Mouse (Mus musculus) stomach, embryonic 14.5 days (tissue): ENCODE data around the gene Cab39. TPM values are rescaled to one million over a fixed set of nuclear protein-coding genes. Genes with fewer than 3 reads are reported as not detected.

Source experiments
- ATAC-seq: fragments of 200-750 bp; cut with Nextera tagmentation; 2 replicates; pipeline ENCODE4 v1.8.0; 2017; ENCODE audit warnings: low read depth, moderate TSS enrichment; ENCODE audit not compliant: insufficient number of reproducible peaks, insufficient read depth, low FRiP score
- H3K27ac ChIP-seq: fragments of 300-500 bp; sonication (generic); 2 replicates; pipeline ENCODE4 v1.5.1; 2014; ENCODE audit warnings: mild to moderate bottlenecking, low read length, moderate library complexity, mixed read lengths
- H3K27me3 ChIP-seq: fragments of 300-500 bp; sonication (generic); 2 replicates; pipeline ENCODE4 v1.6.1; 2014; ENCODE audit warnings: low read length, control low read depth, mixed read lengths; ENCODE audit not compliant: control insufficient read depth, insufficient read depth
- H3K36me3 ChIP-seq: fragments of 300-500 bp; sonication (generic); 2 replicates; pipeline ENCODE4 v1.6.1; 2014; ENCODE audit warnings: mild to moderate bottlenecking, control low read depth, low read length, moderate library complexity, mixed read lengths; ENCODE audit not compliant: control insufficient read depth, insufficient read depth
- H3K4me1 ChIP-seq: fragments of 300-500 bp; sonication (generic); 2 replicates; pipeline ENCODE4 v1.6.1; 2014; ENCODE audit warnings: low read length, control low read depth, mixed read lengths; ENCODE audit not compliant: control insufficient read depth, insufficient read depth
- H3K4me2 ChIP-seq: fragments of 300-500 bp; sonication (generic); replicated peaks from 2 replicates; pipeline ENCODE4 v1.6.1; 2014; ENCODE audit warnings: low read depth, low read length, control low read depth
- H3K4me3 ChIP-seq: fragments of 300-500 bp; sonication (generic); 2 replicates; pipeline ENCODE4 v1.5.1; 2014; ENCODE audit warnings: low read depth, low read length, control low read depth
- H3K9ac ChIP-seq: fragments of 300-500 bp; sonication (generic); replicated peaks from 2 replicates; pipeline ENCODE4 v1.6.1; 2014; ENCODE audit warnings: low read depth, mild to moderate bottlenecking, control low read depth, low read length, moderate library complexity, mixed read lengths
- H3K9me3 ChIP-seq: fragments of 300-500 bp; sonication (generic); 2 replicates; pipeline ENCODE4 v1.6.1; 2016; ENCODE audit warnings: low read depth, low read length, control low read depth; ENCODE audit not compliant: control insufficient read depth
- WGBS: fragments of 180-500 bp; shearing (Covaris S2); extraction: QIAGEN DNeasy Blood & Tissue Kit; methylation state at CpG from one replicate; pipeline ENCODE4 v1.1.7; 2014; 5-methylcytosine and 5-hydroxymethylcytosine counted together
- polyA plus RNA-seq: library from polyadenylated mRNA; unstranded; fragments of >200 nt; fragmentation: Nextera tagmentation; extraction: Ambion mirVana; gene quantifications from 2 replicates; pipeline ENCODE4 v1.2.1, GENCODE M21; 2014

Gene Cab39
- polyA plus RNA-seq, 1 experiment from 2014 or later: 52.1 TPM

DNA sequence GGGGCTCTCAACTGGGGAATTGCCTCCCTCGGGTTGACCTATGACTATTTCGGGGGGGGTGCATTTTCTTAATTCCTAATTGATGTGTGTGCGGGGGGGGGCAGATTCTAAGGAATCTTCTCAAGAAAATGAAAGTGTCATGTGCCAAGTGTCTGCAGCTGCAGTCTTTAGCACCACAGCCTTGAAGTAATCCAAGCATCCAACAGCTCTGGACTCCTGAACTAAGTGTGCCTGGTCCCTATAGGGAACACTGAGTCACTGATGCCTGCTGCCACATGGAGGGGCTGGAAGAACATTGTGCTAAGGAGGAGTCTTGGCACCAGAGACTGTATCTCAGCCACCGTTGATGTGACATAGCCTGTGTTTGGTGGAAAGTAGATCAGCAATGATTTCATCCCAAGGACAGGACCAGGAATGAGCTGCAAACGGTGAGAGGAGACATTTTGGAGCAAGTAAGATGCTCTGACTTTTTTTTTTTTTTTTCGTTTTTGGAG, 64.1 kb downstream of the Cab39 start:
- ATAC-seq: no peak
- H3K27me3 ChIP-seq: no peaks in the 10 kb centered on the region
- no peak overlapping the region for H3K4me3 ChIP-seq
- H3K36me3 ChIP-seq: no peaks in the 10 kb centered on the region
- no peak overlapping the region for H3K4me2 ChIP-seq
- WGBS: 80% methylated on average over 6 of the region's 6 CpGs
- H3K9me3 ChIP-seq: no peaks in the 10 kb centered on the region; the same call in 1 of the 2 replicates
- no peak overlapping the region for H3K9ac ChIP-seq
- H3K4me1 ChIP-seq: no peaks in the 10 kb centered on the region
- H3K27ac ChIP-seq: no peak overlapping the region

DNA sequence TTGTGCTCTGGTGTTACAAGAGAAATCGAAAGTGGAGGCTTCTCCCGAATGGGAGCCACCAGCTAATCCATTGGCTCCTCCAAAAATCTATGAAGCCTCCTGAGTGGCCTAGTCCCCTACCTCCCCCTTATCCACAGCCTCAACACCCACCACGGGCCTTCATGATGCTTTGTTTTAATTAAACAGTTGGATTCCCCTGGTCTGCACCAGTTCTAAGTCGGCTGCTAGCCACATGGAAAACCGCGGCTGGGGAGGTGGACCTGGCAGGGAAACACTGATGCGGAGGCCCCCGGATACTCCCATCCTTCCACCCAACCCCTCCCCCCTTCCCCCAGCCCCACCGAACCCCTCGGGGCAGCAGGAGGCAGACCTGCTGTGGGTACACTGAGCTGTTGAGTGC, 71.1 kb downstream of the Cab39 start:
- Histone ChIP-seq H3K27ac (no peak overlapping the region), H3K27me3 (no peaks in the 10 kb centered on the region), H3K9me3 (no peaks in the 10 kb centered on the region; the same call in 1 of the 2 replicates), H3K4me3 (no peak overlapping the region), H3K4me1 (no peaks in the 10 kb centered on the region), H3K36me3 (no peaks in the 10 kb centered on the region), H3K4me2 (no peak overlapping the region), H3K9ac (no peak overlapping the region)
- WGBS: 93% methylated on average over 10 of the region's 10 CpGs
- no peak for ATAC-seq

DNA sequence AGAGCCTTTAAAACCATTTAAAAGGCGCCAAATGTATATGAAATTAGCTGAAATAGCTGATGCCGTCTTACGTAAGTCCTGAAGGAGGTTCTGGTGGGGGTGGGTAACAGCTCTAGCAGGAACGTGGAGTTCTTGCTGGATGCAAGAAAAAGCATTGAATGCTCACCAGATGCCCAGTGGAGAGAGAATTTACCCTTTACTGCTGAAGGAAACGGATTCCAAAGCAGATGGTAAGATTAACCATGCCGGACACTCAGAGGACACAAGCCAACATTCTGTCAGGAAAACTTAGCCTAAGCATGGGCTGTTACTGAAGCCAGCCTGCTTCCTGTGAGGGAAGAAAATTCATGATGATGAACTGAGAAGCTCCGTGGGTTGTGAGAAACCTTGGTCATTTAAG, 76.8 kb downstream of the Cab39 start:
- Histone ChIP-seq H3K4me1 (no peaks in the 10 kb centered on the region), H3K9me3 (no peaks in the 10 kb centered on the region), H3K27me3 (no peaks in the 10 kb centered on the region), H3K4me3 (no peak overlapping the region), H3K4me2 (no peak overlapping the region), H3K36me3 (no peaks in the 10 kb centered on the region), H3K9ac (no peak overlapping the region), H3K27ac (no peak overlapping the region)
- 72% methylated on average over 7 of the region's 7 CpGs for WGBS
- ATAC-seq: no peak

DNA sequence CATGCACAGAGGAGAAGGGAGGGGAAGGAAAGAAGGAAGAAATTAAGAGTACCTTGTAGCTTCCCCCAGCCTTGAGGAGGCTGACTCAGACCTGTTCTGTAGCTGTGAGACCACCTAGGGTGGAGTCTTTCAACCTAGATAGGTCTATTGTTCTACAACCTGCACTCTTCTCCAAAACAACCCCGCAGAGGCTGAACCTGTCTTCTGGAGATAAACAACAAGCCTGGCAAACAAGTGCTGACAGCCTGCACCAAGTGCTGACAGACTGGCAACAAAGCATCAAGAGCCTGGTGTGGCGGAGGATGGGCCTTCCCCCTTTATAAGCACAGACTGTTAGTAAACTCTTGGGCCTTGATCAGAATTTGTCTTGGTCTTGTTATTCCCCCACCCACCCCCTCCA, 77.3 kb downstream of the Cab39 start:
- Histone ChIP-seq H3K4me1 (no peaks in the 10 kb centered on the region), H3K36me3 (no peaks in the 10 kb centered on the region), H3K27me3 (no peaks in the 10 kb centered on the region), H3K27ac (no peak overlapping the region), H3K4me2 (no peak overlapping the region), H3K9ac (no peak overlapping the region), H3K9me3 (no peaks in the 10 kb centered on the region), H3K4me3 (no peak overlapping the region)
- ATAC-seq: no peak
- WGBS: 74% methylated on average over 2 of the region's 2 CpGs

DNA sequence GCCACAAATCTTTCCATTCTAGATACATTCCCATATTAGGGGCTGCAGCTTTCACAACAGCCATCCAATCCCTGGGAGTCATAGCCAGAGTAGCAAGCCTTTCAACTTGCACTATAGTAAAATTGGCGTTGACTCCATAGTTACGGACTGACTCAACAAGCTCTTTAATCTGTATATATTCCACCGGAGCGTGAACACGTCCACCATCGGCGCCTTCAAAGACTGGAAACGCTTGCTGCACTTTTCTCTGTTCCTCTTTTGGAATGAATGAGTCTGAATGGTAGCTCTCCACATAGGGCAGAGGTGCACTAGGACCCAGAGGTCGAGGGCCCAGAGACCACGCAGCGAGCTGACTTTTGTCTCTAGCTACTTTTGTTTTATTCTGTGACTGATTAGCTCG, 88.8 kb downstream of the Cab39 start:
- Histone ChIP-seq H3K9me3 (no peaks in the 10 kb centered on the region; the same call in 1 of the 2 replicates), H3K4me1 (no peaks in the 10 kb centered on the region), H3K4me2 (no peak overlapping the region), H3K27me3 (no peaks in the 10 kb centered on the region), H3K36me3 (no peaks in the 10 kb centered on the region), H3K27ac (no peak overlapping the region), H3K4me3 (no peak overlapping the region), H3K9ac (no peak overlapping the region)
- 94% methylated on average over 12 of the region's 12 CpGs for WGBS
- no peak for ATAC-seq

DNA sequence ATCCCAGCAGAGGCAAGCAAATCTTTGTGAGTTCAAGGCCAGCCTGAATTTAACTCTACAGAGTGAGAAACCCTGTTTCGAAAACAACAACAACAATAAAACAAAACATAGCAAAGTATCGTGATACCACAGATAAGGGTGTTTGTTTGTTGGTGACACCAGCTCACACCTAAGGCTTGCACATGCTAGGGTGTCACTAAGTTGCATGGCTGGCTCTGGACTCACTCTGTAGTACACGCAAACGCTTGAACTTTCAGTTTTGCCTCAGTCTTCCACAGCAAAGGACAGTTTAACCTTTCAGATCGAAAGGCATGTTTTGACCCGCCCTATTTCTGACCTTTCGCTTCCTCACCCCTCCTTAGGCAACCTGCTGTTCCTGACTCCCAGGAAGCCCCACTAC, 94.0 kb downstream of the Cab39 start:
- no peak for ATAC-seq
- H3K4me3 ChIP-seq: no peak overlapping the region
- no peaks in the 10 kb centered on the region for H3K9me3 ChIP-seq
- no peak overlapping the region for H3K9ac ChIP-seq
- WGBS: 86% methylated on average over 7 of the region's 7 CpGs
- no peak overlapping the region for H3K27ac ChIP-seq
- no peaks in the 10 kb centered on the region for H3K4me1 ChIP-seq
- H3K4me2 ChIP-seq: no peak overlapping the region
- H3K27me3 ChIP-seq: no peaks in the 10 kb centered on the region
- H3K36me3 ChIP-seq: no peaks in the 10 kb centered on the region

DNA sequence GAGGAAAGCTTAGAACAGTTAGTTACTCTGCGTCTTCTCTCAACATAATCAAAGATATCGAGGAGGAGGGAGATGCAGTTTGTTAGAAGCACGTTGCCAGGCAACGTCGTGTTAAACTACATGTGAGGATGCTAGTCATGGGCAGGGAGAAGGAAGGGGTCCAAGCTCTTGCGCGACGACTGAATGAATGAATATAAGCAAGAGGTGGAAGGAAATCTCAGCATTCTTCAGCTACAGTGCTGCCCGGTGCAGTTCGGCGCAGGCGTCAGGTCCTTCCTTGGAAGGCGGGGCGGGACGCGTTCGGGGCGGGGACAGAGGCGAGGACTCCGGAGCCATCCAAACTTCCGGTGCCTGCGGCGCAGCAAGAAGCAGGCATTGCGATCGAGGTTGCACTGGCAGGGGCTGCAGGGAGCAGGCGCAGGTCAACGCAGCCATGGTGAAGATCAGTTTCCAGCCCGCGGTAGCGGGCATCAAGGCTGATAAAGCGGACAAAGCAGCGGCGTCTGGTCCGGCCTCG, 101.0 kb downstream of the Cab39 start, which contains the start of gene Itm2c:
TSS of gene Itm2c (plus strand) at position 51 of the 517 bp plus-strand sequence.
- Histone ChIP-seq H3K27ac (peak within 1 kb of the TSS; percentile 80), H3K9ac (peak within 1 kb of the TSS; percentile 71), H3K4me1 (peaks cover 39% of the 10 kb centered on the region), H3K9me3 (no peaks in the 10 kb centered on the region), H3K27me3 (no peaks in the 10 kb centered on the region), H3K36me3 (no peaks in the 10 kb centered on the region; the same call in 1 of the 2 replicates), H3K4me3 (peak within 1 kb of the TSS; percentile 79), H3K4me2 (peak within 1 kb of the TSS; percentile 78)
- ATAC-seq: peak; percentile 80
- WGBS: 1% methylated on average over 35 of the region's 35 CpGs

DNA sequence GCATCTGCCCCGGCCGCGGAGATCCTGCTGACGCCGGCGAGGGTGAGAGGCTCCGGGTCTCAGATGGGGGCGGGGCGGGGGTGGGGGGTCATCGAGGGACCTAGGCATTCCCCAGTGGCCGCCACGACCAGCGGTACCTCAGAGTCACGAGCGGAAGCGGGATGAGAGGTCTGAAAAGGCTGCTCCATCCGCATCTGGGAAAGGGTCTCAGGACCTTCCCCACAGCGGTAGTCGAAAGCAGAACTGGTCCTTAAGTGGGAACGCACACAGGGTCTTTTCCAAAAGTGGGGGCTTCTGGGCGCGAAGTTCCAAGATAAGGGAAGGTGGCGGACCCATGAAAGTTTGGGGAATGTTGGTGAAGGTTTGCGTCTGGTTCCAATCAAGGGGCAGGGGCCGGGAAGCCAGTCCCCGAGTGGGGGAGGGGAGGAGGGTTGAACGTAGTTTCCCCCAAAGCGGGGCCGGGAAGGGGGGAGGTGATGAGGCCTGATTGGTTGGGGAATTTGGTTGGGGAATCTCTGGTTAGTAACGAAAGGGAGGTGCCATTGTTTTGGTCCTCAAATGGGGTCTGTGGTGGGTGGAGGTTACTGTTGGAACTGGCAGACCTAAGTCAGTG, 101.6 kb downstream of the Cab39 start:
- Histone ChIP-seq H3K27ac (peak overlapping the region; percentile 80), H3K9me3 (no peaks in the 10 kb centered on the region), H3K36me3 (no peaks in the 10 kb centered on the region; the same call in 1 of the 2 replicates), H3K9ac (peak overlapping the region; percentile 71), H3K27me3 (no peaks in the 10 kb centered on the region), H3K4me3 (peak overlapping the region; percentile 79), H3K4me2 (peak overlapping the region; percentile 78), H3K4me1 (peaks cover 43% of the 10 kb centered on the region)
- ATAC-seq: peak; percentile 46
- whole genome bisulfite sequencing: under 1% methylated on average over 29 of the region's 30 CpGs
